Mouse (Mus musculus): Measurements from ENCODE around the gene C530008M17Rik. TPM values are rescaled to one million over a fixed set of nuclear protein-coding genes. Genes with fewer than 3 reads are reported as not detected.

C530008M17Rik gene
- polyA plus RNA-seq, 1 experiment from 2014 or later: 25.2 TPM

DNA sequence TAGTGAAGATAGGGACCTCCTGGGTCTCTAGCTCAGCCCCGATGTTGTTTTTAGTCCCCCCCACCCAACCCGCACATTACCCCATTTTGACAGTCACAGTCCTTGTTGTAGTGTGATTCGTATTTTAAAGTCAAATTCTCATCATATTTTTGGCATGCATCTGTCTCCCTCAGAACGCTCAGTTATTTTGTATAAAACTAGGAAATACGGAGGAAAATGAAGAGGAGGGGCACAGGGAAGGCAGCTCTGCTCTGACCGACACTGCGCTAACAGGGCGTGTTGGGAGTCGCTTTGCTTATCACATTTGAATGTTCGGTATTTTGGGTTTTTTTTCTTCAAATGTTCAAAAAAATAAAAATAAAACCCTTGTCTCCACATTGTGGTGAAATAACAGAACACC is 13.9 kb downstream of the C530008M17Rik start:
- H3K36me3 ChIP-seq: peaks cover 29% of the 10 kb centered on the region
- no peak for DNase-seq (ENCODE audit: low spot score)
- no peaks in the 10 kb centered on the region for H3K9me3 ChIP-seq (replicated peaks)
- no peaks in the 10 kb centered on the region for H3K27me3 ChIP-seq (ENCODE audit: low read depth, poor library complexity, severe bottlenecking)
- 95% methylated on average over 10 of the region's 10 CpGs for WGBS
- no peak overlapping the region for H3K4me3 ChIP-seq
- H3K27ac ChIP-seq: no peak overlapping the region
- H3K4me1 ChIP-seq: peaks cover 24% of the 10 kb centered on the region

- no peaks in the 10 kb centered on the region for H3K27me3 ChIP-seq (ENCODE audit: low read depth, poor library complexity, severe bottlenecking)
- H3K27ac ChIP-seq: no peak overlapping the region
- 93% methylated on average over 5 of the region's 5 CpGs for WGBS
- H3K36me3 ChIP-seq: peaks cover 40% of the 10 kb centered on the region
- no peaks in the 10 kb centered on the region for H3K9me3 ChIP-seq (replicated peaks)
- no peak overlapping the region for H3K4me3 ChIP-seq
- no peak for DNase-seq (ENCODE audit: low spot score)
- no peaks in the 10 kb centered on the region for H3K4me1 ChIP-seq
Measured at GRCm38 (mm10) chr5:76674022-76674653, 17.8 kb downstream of the C530008M17Rik start.

DNA sequence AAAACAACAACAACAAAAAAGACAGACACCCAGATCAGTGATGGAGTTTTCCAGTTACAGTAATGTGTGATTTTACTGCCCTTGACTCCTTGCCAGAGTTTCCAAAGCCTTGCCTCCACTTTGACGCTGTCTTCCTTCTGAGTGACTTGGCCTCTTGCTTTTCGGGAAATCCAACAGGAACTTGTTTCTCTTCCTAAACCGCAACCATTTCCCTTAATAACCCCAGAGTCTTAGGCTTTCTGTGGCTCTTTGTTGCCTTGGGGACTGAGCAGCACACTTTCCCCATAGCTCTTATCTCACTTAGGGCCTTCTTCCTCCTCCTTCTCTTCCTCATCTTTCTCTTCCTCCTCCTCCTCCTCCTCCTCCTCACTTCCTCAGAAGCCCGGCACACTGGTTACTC is 19.1 kb downstream of the C530008M17Rik start:
- WGBS: 80% methylated on average over 4 of the region's 4 CpGs
- H3K4me1 ChIP-seq: no peaks in the 10 kb centered on the region
- H3K27ac ChIP-seq: no peak overlapping the region
- H3K27me3 ChIP-seq (ENCODE audit: low read depth, poor library complexity, severe bottlenecking): no peaks in the 10 kb centered on the region
- DNase-seq (ENCODE audit: low spot score): no peak
- no peak overlapping the region for H3K4me3 ChIP-seq
- no peaks in the 10 kb centered on the region for H3K9me3 ChIP-seq (replicated peaks)
- peaks cover 48% of the 10 kb centered on the region for H3K36me3 ChIP-seq

DNA sequence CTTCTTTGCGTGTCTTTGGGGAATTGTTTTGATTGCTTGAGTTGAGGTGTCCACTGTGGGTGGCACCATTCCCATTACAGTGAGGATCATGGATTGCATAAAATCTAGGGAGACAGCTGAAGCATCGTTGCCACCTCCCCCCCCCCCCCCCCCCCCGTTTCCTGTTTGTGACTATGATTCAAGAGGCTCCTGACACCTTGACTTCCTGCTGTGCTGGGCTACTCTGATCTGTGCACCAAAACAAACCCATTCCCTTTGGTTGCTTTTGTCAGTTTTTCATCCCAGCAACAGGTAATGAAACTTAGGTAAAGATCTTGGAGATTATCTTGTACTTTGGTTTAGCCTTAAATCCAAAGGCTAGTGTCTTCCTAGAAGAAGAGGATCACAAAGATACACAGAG is 24.6 kb downstream of the C530008M17Rik start:
- Histone ChIP-seq H3K27me3 (ENCODE audit: low read depth, poor library complexity, severe bottlenecking) (no peaks in the 10 kb centered on the region), H3K9me3 (replicated peaks) (no peaks in the 10 kb centered on the region), H3K4me3 (no peak overlapping the region), H3K36me3 (peaks cover 31% of the 10 kb centered on the region), H3K4me1 (no peaks in the 10 kb centered on the region), H3K27ac (no peak overlapping the region)
- 52% methylated on average over 3 of the region's 3 CpGs for WGBS
- DNase-seq (ENCODE audit: low spot score): no peak

- 81% methylated on average over 4 of the region's 4 CpGs for WGBS
- Histone ChIP-seq H3K36me3 (peaks cover 27% of the 10 kb centered on the region), H3K4me1 (no peaks in the 10 kb centered on the region), H3K27ac (no peak overlapping the region), H3K4me3 (no peak overlapping the region), H3K9me3 (replicated peaks) (no peaks in the 10 kb centered on the region), H3K27me3 (ENCODE audit: low read depth, poor library complexity, severe bottlenecking) (no peaks in the 10 kb centered on the region)
- no peak for DNase-seq (ENCODE audit: low spot score)
Measured at GRCm38 (mm10) chr5:76681895-76682656, 25.8 kb downstream of the C530008M17Rik start.

GRCm38 (mm10) chr5:76683455-76683854 is 27.1 kb downstream of the C530008M17Rik start:
- 85% methylated on average over 5 of the region's 5 CpGs for WGBS
- no peaks in the 10 kb centered on the region for H3K27me3 ChIP-seq (ENCODE audit: low read depth, poor library complexity, severe bottlenecking)
- no peaks in the 10 kb centered on the region for H3K4me1 ChIP-seq
- DNase-seq (ENCODE audit: low spot score): no peak
- peaks cover 30% of the 10 kb centered on the region for H3K36me3 ChIP-seq
- H3K4me3 ChIP-seq: no peak overlapping the region
- H3K27ac ChIP-seq: no peak overlapping the region
- H3K9me3 ChIP-seq (replicated peaks): no peaks in the 10 kb centered on the region

DNA sequence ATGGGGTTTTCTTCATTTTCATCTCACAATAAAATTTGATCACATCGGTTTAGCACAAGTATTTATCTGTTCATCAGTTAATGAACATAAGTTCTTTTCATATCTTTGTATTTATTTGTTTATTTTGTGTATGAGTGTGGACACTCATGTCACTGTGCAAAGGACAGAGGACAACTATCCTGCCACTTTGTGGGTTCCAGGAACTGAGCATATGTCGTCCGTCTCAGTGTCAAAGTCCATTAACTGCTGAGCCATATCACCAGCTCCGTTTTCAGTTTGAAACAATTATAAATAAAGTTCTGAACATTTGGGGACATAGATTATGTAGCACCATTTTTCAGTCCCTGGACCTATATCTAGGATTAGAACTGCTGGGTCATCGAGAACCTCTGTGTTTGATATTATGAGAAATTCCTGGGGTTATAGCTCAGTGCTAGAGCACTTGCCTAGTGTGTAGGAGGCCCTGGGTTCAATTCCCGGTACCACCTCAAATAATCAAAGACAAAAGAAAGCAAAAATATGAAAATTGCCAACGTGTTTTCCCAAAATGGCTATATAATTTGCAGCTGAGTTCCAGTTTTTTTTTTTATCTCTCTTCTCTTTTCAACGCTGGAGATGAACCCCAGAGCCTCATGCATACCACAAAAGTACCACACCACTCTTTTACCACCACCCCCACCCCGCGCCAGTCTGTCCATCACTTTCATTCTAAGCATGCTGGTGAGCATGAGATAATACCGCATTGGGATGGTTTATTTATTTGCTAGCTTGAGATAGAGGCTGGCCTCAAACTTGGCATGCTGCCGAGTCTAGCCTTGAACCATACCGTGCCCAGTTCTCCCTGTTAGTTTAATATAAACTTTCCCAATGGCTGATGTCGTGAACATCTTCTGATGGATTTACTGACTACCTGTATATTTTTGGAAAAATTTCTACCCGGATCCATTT is 28.6 kb downstream of the C530008M17Rik start:
- Histone ChIP-seq H3K27me3 (ENCODE audit: low read depth, poor library complexity, severe bottlenecking) (no peaks in the 10 kb centered on the region), H3K4me1 (no peaks in the 10 kb centered on the region), H3K27ac (no peak overlapping the region), H3K9me3 (replicated peaks) (no peaks in the 10 kb centered on the region), H3K4me3 (no peak overlapping the region), H3K36me3 (peaks cover 21% of the 10 kb centered on the region)
- no peak for DNase-seq (ENCODE audit: low spot score)
- WGBS: 94% methylated on average over 15 of the region's 15 CpGs

- DNase-seq (ENCODE audit: low spot score): no peak
- WGBS: 93% methylated on average over 10 of the region's 10 CpGs
- Histone ChIP-seq H3K9me3 (replicated peaks) (no peaks in the 10 kb centered on the region), H3K36me3 (peaks cover 12% of the 10 kb centered on the region), H3K27me3 (ENCODE audit: low read depth, poor library complexity, severe bottlenecking) (no peaks in the 10 kb centered on the region), H3K4me1 (no peaks in the 10 kb centered on the region), H3K27ac (no peak overlapping the region), H3K4me3 (no peak overlapping the region)
Measured at GRCm38 (mm10) chr5:76687961-76688600, 31.8 kb downstream of the C530008M17Rik start.

GRCm38 (mm10) chr5:76688643-76689042 is 32.3 kb downstream of the C530008M17Rik start:
- Histone ChIP-seq H3K4me1 (no peaks in the 10 kb centered on the region), H3K27me3 (ENCODE audit: low read depth, poor library complexity, severe bottlenecking) (no peaks in the 10 kb centered on the region), H3K36me3 (peaks cover 12% of the 10 kb centered on the region), H3K27ac (no peak overlapping the region), H3K4me3 (no peak overlapping the region), H3K9me3 (replicated peaks) (no peaks in the 10 kb centered on the region)
- no peak for DNase-seq (ENCODE audit: low spot score)
- WGBS: 90% methylated on average over 6 of the region's 6 CpGs

GRCm38 (mm10) chr5:76690177-76690593 is 33.9 kb downstream of the C530008M17Rik start:
- DNase-seq (ENCODE audit: low spot score): no peak
- H3K27ac ChIP-seq: no peak overlapping the region
- H3K4me1 ChIP-seq: no peaks in the 10 kb centered on the region
- no peaks in the 10 kb centered on the region for H3K27me3 ChIP-seq (ENCODE audit: low read depth, poor library complexity, severe bottlenecking)
- H3K36me3 ChIP-seq: peaks cover 17% of the 10 kb centered on the region
- WGBS: 90% methylated on average over 5 of the region's 5 CpGs
- no peaks in the 10 kb centered on the region for H3K9me3 ChIP-seq (replicated peaks)
- no peak overlapping the region for H3K4me3 ChIP-seq

GRCm38 (mm10) chr5:76691251-76691650 is 34.9 kb downstream of the C530008M17Rik start:
- Histone ChIP-seq H3K9me3 (replicated peaks) (no peaks in the 10 kb centered on the region), H3K4me1 (no peaks in the 10 kb centered on the region), H3K4me3 (no peak overlapping the region), H3K27ac (no peak overlapping the region), H3K27me3 (ENCODE audit: low read depth, poor library complexity, severe bottlenecking) (no peaks in the 10 kb centered on the region), H3K36me3 (peaks cover 23% of the 10 kb centered on the region)
- DNase-seq (ENCODE audit: low spot score): no peak
- WGBS: 90% methylated on average over 5 of the region's 5 CpGs

DNA sequence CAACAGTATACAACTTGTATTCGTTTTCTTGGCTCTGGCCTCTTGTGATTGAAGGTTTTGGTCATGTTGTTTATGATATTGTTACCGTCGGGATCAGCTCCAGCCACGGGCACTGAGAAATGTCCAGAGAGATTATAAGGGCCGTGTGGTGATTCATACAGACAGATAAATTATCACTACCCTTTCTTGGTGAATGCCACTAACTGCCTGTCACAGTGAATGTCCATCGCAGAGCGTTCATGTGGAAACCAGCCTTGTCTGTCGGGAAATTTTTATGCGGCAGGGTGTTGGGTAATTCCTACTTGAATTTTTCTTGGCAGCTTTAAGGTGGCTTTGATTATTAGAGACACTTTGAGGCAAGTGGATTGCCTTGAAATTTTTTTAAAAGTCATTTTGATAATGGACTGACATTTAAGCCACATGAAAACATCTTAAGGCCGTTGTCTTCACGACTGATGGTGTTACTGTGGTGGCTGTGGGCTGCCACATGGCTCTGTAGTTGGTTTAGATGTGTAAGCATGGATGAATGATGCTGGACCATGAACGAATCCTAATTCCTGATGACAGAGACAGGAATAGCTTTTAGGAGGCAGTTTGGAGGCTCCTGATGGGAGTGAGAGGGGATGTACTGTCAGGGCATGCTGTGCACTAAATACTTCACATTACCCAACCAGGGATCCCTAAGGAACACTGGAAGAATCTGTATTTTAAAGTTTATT is 35.6 kb downstream of the C530008M17Rik start:
- H3K4me3 ChIP-seq: no peak overlapping the region
- H3K27me3 ChIP-seq (ENCODE audit: low read depth, poor library complexity, severe bottlenecking): no peaks in the 10 kb centered on the region
- H3K4me1 ChIP-seq: no peaks in the 10 kb centered on the region
- H3K9me3 ChIP-seq (replicated peaks): no peaks in the 10 kb centered on the region
- WGBS: 93% methylated on average over 12 of the region's 12 CpGs
- DNase-seq (ENCODE audit: low spot score): no peak
- no peak overlapping the region for H3K27ac ChIP-seq
- peaks cover 23% of the 10 kb centered on the region for H3K36me3 ChIP-seq
